Mouse (Mus musculus): ENCODE data around the gene Trim63. TPM values are rescaled to one million over a fixed set of nuclear protein-coding genes. Genes with fewer than 3 reads are reported as not detected.
"Not testable (repeated sequence)": the region's sequence is repeated elsewhere in the genome, so short reads cannot be mapped to it uniquely, and the experiment has no call there.

Trim63 gene
- not detected for total RNA-seq (2021)
- polyA plus RNA-seq (2012; rRNA removed) = 0.06 and 0.11 TPM in 2 replicates
- long read RNA-seq = 0 reads

GRCm38 (mm10) chr4:134314876-134315275 lies at the start of gene Trim63:
Gene Trim63 (plus strand): TSS chr4:134315120.
- no peak for DNase-seq

- no peak for DNase-seq
Observed at GRCm38 (mm10) chr4:134265860-134266585, 48.9 kb upstream of the Trim63 start.

- no peak for DNase-seq
Observed at GRCm38 (mm10) chr4:134268102-134268655, 46.7 kb upstream of the Trim63 start.

- not testable (repeated sequence) for DNase-seq
Observed at GRCm38 (mm10) chr4:134269622-134270021, 45.3 kb upstream of the Trim63 start.

GRCm38 (mm10) chr4:134271979-134272378 lies 42.9 kb upstream of the Trim63 start:
- DNase-seq = no peak

GRCm38 (mm10) chr4:134272731-134273416 lies 42.0 kb upstream of the Trim63 start:
- DNase-seq = no peak

- peak; percentile 48 for DNase-seq
Observed at GRCm38 (mm10) chr4:134273417-134274345, 41.2 kb upstream of the Trim63 start.

- no peak for DNase-seq
Observed at GRCm38 (mm10) chr4:134284942-134285341, 30.0 kb upstream of the Trim63 start.

- DNase-seq = no peak
Observed at GRCm38 (mm10) chr4:134286226-134287167, 28.4 kb upstream of the Trim63 start.

GRCm38 (mm10) chr4:134287168-134287564 lies 27.8 kb upstream of the Trim63 start:
- DNase-seq = peak; percentile 99

GRCm38 (mm10) chr4:134287575-134288025 lies 27.3 kb upstream of the Trim63 start, which contains the start of gene Pdik1l:
Gene Pdik1l (minus strand): TSS chr4:134287895.
- DNase-seq = peak; percentile 85

GRCm38 (mm10) chr4:134288397-134289256 lies 26.3 kb upstream of the Trim63 start:
- peak; percentile 21 for DNase-seq

- DNase-seq = peak; percentile 68
Observed at GRCm38 (mm10) chr4:134292067-134292466, 22.9 kb upstream of the Trim63 start.

GRCm38 (mm10) chr4:134293061-134293691 lies 21.7 kb upstream of the Trim63 start:
- no peak for DNase-seq

GRCm38 (mm10) chr4:134293692-134294163 lies 21.2 kb upstream of the Trim63 start:
- DNase-seq = no peak

GRCm38 (mm10) chr4:134296096-134296495 lies 18.8 kb upstream of the Trim63 start:
- not testable (repeated sequence) for DNase-seq

- no peak for DNase-seq
Observed at GRCm38 (mm10) chr4:134296523-134296922, 18.4 kb upstream of the Trim63 start.

GRCm38 (mm10) chr4:134297369-134297768 lies 17.6 kb upstream of the Trim63 start:
- no peak for DNase-seq
